Mouse (Mus musculus) frontal cortex, postnatal 10 days (tissue): ENCODE results near the gene Fam126a.
"Not testable (repeated sequence)": the region's sequence is repeated elsewhere in the genome, so short reads cannot be mapped to it uniquely, and the experiment has no call there.

Experiments
- DNase-seq, 2 experiments: peaks; one replicate each; pipeline ENCODE4 v3.0.0; 2022; ENCODE audit warnings: low spot score in 2 of 2, mixed read lengths in 1 of 2

The Fam126a gene

DNA sequence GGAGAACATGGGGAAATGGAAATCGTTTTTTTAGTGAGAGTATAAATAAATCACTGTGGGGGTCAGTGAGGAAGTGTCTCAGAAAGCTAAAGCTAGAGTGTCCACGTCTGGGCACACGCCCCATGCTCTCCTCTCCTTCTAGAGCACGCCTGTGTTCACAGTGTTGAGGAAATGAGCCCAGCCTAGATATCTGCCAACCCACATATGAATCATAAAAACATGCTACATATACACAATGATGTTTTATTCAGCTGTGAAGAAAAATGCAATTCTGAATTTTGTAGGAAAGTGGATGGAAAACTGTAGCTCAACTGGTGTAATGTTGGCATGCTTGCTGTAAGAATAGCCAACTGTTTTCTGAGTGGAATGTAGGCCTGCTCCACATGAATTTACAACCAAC is 130.3 kb downstream of the Fam126a start:
- no peak for DNase-seq

DNA sequence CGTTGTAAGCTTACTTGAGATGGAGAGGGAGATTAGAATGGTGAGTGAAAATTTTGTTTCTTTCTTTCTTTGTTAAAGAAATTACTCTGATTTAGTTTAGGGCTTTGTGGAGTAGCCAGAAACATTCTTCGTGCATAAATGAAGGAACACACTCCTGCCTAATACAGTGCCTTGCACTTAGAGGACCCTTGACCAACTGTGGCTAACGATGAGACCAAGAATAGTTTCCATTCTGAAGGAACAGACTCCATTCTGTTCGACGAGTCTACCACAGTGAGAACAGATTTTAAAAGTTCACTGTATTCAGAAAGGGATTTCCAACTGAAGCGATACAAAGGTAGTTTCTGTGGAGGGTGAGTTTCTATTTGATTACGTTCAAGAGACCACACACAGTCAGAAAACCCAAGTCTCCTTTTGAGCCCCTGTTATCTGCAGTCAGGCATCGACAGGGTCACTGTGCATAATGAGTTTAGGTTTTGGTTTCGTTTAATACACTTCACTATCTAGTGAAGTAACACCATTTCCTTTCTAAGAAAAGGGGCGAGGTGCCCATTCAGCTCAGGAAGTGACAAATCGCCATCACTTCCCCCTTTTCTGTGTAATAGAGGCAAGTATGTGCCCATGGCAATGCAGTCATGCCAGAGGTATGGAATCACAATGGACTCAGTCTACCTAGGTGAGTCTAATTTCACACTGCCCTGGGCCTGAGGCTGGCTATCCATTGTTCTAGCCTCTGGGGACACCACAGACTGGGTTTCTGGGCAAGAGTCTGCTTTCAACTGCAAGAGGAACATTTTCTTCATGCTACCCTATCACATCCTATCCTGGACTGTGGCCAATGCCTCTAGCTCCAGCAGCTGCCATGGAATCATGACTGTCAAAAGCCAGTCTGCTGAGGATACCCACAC is 136.4 kb downstream of the Fam126a start:
- no peak for DNase-seq

DNA sequence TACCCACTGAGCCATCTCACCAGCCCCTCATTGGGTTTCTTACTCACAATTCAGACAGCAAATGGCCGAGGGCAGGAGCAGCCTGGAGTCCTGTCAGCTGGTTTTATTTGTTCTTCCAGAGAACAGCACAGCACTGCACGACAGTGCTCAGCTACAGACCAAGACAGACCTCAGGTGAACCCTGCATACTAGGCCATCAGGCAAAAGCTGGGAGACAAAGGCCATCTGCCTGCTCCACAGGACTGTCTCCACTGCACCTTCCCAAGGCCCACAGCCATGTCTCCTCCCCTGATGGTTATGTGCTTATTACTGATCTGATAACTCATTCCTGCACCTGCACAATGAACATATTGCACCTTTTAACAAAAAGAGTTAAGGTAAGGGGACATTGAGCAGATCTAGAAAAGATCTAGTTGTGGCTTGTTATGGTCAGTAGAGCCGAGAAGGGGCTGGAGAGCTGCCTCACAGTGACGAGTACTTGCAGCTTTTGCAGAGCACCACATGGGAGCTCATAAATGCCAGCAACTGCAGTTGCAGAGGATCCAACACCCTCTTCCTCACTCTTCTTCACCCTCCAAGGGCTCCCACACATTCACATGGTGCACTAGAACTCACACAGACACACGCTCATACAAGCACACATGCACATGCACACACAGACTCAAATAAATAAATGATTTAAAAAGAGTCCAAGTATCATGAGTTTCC is 137.2 kb downstream of the Fam126a start:
- no peak for DNase-seq

DNA sequence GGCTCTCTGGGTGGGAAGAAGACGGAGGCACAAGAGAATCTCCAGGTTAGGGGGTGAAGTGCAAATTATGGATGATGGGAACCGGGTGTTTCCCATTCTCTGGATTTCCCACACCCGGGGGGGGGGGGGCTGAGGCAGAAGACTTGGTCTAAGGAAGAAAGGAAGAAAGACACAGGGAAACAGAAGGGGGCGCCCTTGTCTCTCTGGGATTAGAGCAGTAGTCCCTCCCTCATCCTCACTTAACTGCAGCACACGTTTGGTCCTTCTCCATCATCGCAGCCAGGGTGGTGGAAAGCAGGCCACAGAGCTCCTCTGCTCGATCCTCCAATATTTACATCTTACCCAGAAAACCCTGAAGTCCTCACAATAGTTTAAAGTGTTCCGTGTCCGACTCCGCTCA is 139.8 kb downstream of the Fam126a start:
- DNase-seq: peak in 1 of 2 experiments; percentile 57

DNA sequence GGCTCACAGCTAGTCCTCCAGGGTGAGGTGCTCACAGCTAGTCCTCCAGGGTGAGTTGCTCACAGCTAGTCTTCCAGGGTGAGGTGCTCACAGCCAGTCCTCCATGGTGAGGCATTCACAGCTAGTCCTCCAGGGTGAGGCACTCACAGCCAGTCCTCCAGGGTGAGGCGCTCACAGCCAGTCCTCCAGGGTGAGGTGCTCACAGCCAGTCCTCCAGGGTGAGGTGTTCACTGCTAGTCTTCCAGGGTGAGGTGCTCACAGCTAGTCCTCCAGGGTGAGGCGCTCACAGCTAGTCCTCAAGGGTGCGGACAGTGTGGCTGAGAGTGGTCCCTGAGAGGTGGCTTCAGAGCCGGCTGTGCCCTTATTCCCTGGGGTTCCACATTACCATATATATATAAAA is 141.0 kb downstream of the Fam126a start:
- DNase-seq: no peak

DNA sequence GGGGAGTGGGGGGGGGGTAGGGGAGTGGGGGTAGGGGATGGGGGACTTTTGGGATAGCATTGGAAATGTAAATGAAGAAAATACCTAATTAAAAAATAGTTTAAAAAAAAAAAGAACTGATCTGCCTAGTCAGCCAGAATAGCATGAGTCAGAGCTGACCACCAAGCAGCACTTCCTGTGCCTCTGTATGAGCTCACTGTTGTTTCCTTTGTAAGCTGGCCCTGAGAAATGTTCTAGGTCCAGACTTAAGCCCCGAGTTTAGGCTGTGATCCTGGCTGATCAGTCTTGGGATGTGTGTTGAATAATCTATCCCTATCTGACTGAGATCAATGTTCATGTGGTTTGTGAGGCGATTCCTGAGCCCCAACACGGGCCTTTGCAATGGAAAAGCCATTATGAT is 143.4 kb downstream of the Fam126a start:
- DNase-seq: no peak

DNA sequence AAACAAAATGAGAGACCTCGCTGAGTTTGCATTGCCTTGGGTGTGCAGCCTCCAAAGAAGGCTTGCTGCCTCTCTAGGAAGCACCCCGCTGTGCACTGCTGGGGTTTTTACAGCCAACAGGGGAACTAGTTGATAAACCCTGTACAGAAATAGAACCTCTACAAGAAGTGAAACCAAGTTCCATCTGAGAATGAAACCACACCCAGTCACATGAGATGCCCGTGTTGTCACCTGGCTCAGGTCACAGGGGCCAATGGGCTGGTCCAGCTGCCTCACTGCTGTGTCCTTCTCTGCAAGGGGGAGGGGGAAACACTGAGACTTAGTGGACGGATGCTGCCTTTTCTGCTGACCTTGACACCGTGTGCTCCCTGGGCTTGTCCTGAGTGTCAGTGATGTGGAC is 156.0 kb downstream of the Fam126a start:
- DNase-seq: no peak

DNA sequence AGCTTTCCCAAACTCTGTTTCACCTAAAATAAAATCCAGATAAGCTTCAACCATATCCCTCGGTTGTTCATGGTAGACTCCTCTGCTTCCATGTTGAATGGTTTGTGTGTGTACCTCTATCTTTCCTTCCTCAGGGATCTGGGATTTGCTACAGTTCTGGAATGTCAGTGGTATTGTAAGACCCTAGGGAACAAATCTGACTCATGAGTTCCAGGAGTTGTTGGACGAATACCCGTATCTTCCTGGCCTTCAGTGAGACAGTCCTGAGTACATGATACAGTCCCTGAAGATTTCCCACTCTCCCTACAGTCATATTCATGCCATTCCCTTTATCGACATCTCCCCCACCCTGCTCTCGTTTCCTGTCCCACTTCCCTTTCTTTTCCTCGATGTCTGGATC is 157.9 kb downstream of the Fam126a start:
- DNase-seq: no peak

DNA sequence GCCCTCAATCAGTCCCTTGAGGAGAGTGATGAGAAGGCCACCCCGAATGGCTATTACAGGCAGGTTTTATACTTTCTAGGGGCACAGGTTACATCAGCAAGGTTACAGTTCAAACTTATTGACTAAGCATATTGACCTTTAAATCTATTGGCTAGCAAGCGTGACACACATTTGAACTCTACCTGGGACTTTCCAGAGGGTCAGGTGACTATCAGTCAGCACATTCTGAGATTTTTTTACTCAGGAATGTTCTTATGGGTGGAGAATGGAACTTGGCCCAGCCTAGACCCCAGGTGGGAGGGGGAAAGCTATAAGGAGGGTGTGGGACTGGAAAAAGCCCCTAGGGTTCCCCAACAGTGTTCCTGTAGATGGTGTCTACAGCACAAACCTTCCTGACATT is 159.2 kb downstream of the Fam126a start:
- not testable (repeated sequence) for DNase-seq

DNA sequence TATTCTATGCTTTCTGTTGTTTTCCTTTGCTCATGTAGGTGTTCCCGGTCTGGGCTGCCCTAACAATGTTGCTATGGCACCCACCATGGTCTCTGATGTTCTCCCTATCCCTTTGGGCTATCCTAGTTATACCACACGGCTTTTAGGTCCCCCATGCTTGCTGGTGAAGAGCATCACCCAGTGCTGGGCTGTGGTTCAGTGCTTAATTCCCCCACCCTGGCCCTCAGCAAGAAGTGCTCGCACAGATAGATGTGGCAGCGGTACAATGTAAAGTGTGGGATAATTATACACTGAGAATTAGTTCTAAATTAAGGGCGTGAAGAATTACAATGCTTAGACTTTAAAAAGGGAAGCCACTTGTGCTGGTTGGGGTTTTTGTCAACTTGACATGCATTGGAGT is 164.5 kb downstream of the Fam126a start:
- DNase-seq: no peak
